Mouse (Mus musculus) left cerebral cortex, postnatal 25 days (tissue): ENCODE measurements around the gene Gp5. TPM values are rescaled to one million over a fixed set of nuclear protein-coding genes. Genes with fewer than 3 reads are reported as not detected.
A peak's percentile ranks its signal among the peaks of the same experiment; 100 is the strongest.

Experiments used
- DNase-seq, 2 experiments: peaks; one replicate each; pipeline ENCODE4 v3.0.0; 2022; ENCODE audit warnings: low spot score in 2 of 2, mixed read lengths in 1 of 2
- intact Hi-C: fragments of 180-260 bp; cut with DNase I; formaldehyde crosslinking; loops from one replicate; pipeline ENCODE4 v1.15.1; 2025
- total RNA-seq, 2 experiments: library from RNA; stranded (reverse); gene quantifications; 2 replicates each; pipeline ENCODE4 v1.2.3; 2021

Gp5 gene
- total RNA-seq, 2 experiments from 2014 or later, result 0.57 to 0.82 TPM

- DNase-seq, result no peak
- intact Hi-C loops, result no loop called here
Measured at GRCm38 (mm10) chr16:30283743-30284337, 26.7 kb downstream of the Gp5 start.

- no peak for DNase-seq
- intact Hi-C loops, result no loop called here
Measured at GRCm38 (mm10) chr16:30282844-30283495, 27.6 kb downstream of the Gp5 start, which contains the start of gene Lrrc15. Gene Lrrc15 (minus strand): TSS chr16:30283256.

- intact Hi-C loops, result no loop called here
- DNase-seq, result no peak
Measured at GRCm38 (mm10) chr16:30280676-30281297, 29.8 kb downstream of the Gp5 start.

DNA sequence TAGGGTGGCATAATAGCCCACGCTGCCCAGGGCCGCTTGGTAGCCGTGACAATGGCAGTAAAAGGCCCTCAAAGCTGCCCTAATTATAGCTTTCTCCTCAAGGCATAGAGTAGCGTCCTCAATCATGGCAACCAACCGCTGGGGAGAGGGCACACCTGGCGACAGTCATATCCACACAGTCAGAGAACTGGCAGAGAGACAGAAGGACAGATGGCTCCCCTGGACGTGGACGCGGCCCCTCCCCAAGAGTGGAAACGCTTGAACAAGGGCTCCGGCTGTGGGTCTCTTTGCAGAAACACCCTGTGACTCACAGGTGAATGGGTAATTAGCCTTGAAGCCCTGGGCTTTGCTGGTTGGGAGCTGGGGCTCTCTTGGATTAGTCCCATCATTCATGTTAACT lies 32.2 kb downstream of the Gp5 start:
- no peak for DNase-seq
- intact Hi-C loops, result no loop called here

DNA sequence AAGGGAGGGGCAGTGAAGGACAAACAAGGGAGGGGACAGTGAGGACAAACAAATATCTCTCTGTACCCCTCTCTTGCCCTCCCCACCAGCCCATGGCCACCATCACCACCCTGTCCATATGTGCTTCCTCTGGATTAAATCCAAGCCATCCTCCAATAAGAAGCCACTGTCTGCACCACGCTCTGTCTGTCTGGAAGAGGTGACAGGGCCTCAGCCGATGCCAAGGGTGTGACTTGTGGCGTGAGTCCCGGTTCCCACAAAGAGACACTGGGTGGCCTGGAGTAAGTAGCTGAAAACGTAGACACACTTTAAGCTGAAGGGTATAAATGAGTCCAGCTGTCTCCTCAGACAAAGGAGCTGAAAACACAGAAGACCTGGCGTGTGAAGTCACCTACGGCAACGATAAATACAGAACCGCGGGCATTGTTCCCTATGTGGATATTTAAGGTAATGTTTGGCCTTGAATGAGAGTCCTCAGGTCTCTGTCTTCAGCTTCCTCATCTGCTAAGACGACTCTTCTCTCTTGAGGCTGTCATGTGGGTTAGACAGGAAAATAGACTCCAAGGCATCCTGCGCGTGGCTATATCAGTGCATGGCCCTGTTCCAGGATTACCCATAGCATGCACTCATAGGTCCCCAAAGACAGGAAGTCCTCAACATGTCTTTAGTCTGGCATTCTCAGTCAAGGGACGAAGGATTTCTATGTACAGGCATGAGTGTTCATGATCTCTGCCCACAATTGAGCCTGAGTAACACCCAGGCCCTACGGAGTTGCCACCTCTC lies 34.8 kb downstream of the Gp5 start:
- intact Hi-C loops, result no loop called here
- no peak for DNase-seq

DNA sequence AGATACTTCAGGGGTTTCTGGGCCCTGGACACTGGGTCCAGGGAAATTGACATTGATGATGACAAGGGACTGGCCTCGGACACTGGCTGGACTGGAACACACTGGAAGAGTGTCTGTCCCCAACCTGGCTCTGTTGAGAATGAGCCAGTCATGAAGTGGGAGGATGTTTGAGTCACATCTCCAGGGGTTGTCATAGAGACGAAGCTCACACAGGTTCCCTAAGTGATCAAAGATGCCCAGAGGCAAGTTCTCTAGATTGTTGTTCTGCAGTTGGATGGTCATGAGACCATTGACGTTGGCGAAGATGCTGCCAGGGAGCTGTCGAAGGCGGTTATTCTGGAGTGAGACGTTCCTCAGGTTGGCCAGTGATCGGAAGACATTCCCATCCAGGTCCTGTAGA lies 37.5 kb downstream of the Gp5 start:
- intact Hi-C loops, result no loop called here
- DNase-seq, result peak in 1 of 2 experiments; percentile 42

DNA sequence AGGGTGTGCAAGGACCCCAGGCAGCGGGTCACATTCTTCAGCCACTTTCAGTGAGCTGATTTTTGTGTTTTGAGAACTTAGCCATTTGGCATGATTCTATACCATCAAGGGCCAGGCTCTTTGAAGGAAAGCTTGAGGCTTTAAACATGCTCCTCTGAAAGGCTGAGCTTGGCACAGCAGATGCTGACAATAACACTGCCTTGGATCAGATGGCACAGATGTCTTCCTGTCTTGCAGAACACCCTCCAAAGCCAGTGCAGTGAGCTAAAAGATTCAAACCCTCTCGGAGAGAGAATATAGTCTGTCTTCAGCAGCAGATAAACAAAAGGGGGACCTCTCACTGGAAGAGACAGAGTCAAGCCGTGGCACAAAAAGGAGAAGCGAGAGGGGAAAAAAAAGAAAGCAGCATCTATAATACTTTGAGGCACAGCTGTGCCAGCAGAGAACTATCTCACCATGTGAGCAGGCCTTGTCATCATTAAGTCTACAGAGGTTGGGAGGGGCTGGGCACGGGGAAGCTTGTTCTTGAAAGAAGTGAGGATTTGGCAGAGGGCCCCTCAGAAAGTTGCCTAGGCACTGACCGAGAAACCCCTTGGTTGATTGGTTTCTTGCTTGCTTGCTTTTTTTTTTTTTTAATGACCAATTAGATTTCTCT lies 38.5 kb downstream of the Gp5 start:
- DNase-seq, result peak; percentile 30 to 46
- intact Hi-C loops, result no loop called here

GRCm38 (mm10) chr16:30271223-30271761 lies 39.3 kb downstream of the Gp5 start:
- intact Hi-C loops, result no loop called here
- no peak for DNase-seq

DNA sequence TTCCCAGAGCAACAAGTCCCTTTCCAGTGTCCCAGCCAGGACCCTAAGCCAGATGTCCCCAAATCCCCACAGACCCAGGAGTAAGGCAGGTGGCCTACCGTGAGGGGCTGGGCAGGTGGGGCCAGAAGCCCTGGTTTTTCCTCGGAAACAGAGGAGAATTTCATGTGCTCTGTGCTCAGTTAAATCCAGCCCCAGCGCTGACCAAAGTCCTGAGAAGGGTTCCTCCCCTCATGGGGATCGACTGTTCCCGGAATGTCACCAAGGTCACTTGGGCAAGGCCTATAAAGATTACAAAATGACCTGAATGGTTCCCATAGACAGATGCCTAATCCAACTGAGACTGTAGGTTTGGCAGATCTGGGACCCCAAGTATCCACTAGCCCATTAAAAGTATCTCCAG lies 43.2 kb downstream of the Gp5 start, which contains the start of gene Cpn2:
TSS of gene Cpn2 (minus strand) at position 141 of the 400 bp plus-strand sequence.
- DNase-seq, result no peak
- intact Hi-C loops, result no loop called here

- no peak for DNase-seq
- intact Hi-C loops, result no loop called here
Measured at GRCm38 (mm10) chr16:30266561-30266960, 44.0 kb downstream of the Gp5 start.

DNA sequence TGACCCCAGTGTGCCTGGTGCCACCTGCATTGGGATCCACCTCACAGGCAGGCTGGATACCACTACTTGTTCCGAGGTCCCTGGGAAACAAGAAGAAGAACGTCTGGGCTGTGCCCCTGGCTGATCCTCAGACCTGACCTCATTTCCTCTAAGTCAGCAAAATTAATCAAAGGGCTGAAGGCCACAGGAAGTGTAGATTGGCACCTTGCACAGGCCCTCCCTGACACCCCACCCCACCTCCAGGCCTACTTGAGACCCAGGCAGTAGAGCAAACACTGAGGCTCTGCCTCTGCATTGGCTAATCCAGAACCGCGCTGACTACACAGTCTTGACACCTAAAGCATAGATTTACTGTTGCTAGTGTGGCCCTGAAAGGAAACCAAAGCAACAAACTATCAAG lies 45.0 kb downstream of the Gp5 start:
- intact Hi-C loops, result no loop called here
- no peak for DNase-seq

DNA sequence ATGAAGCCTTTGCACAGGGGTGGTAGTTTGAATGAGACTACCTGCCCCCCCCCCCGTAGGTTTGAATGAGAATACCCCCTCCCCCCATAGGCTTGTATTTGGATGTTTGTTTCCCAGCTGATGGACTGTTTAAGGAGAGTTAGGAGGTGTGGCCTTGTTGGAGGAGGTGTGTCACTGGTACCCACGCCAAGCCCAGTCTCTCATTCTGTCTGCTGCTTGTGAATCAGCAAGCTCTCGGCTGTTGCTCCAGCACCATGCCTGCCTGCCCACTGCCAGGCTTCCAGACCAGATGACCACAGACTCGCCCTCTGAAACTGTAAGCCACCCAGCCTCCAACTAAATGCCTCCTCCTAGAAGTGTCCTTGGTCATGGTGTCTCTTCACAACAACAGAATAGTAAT lies 47.4 kb downstream of the Gp5 start:
- no peak for DNase-seq
- intact Hi-C loops, result no loop called here

DNA sequence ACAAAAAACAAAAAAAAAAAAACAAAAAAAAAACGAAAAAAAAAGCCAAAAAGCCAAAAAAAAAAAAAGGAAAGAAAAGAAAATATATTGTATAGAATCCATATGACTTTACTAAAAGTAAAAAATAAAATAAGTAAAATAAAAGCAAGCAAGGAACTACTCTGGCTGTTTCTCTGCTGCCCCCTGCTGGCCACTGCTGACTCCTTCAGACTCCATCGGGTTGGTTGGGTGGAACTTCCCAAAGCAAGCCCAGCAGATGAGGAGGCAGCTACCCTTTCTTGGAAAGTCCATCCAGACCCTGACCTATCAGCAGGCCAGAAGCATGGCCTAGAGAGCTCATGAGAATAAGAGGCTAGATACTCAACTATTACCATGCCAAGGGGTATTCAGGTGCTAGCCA lies 47.9 kb downstream of the Gp5 start:
- DNase-seq, result peak; percentile 61 to 73
- intact Hi-C loops, result no loop called here

- intact Hi-C loops, result no loop called here
- no peak for DNase-seq
Measured at GRCm38 (mm10) chr16:30262157-30262556, 48.4 kb downstream of the Gp5 start.

- intact Hi-C loops, result no loop called here
- DNase-seq, result no peak
Measured at GRCm38 (mm10) chr16:30261341-30261740, 49.2 kb downstream of the Gp5 start.

DNA sequence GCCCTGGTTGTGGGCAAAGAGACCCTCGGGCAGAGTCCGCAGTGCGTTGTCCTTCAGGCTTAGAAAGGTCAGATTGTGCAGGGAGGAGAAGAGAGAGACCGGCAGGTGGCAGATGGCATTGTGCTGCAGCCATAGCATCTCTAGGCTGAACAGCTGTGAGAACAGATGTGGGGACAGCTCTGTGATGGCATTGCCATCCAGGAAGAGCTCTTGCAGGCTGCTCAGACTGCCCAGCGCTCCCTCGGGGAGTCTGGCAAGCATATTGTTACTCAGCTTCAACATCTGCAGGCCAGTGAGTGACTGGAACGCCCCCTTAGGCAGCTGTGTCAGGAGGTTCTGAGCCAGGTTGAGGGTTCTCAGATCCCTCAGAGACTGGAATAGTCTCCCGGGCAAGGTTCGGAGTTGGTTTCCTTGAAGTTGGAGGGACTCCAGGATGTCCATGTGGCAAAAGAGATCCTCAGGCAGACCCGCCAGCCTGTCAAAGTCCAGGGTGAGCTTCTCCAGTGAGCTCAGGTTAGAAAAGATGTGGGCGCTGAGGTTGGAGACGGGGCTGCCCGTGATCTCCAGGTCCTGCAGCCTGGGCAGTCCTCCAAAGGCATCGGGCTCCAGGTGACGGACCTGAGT lies 50.5 kb downstream of the Gp5 start:
- intact Hi-C loops, result no loop called here

GRCm38 (mm10) chr16:30259444-30259843 lies 51.1 kb downstream of the Gp5 start:
- intact Hi-C loops, result no loop called here
- no peak for DNase-seq

More for the DNA sequence above, 50.5 kb downstream of the Gp5 start:
- no peak for DNase-seq

DNA sequence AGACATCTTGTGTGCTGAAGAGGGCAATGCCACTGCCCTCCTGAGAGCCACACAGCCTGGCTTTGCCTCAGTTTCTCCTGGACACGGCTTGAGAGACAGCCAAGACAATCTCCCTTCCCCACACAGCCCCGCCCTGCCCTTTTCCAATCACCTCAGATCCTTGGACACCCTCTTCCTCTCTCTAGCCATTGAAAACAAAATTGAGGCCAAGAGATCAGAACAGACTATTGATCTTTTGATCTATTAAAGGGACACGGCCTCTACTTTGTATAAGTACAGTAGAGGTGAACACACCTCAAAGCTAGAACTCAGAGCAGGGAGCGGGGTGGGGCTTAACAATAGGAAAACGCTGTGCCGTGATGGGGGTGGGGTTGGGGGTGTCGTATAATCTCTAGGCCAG lies 52.1 kb downstream of the Gp5 start:
- intact Hi-C loops, result no loop called here
- DNase-seq, result no peak

DNA sequence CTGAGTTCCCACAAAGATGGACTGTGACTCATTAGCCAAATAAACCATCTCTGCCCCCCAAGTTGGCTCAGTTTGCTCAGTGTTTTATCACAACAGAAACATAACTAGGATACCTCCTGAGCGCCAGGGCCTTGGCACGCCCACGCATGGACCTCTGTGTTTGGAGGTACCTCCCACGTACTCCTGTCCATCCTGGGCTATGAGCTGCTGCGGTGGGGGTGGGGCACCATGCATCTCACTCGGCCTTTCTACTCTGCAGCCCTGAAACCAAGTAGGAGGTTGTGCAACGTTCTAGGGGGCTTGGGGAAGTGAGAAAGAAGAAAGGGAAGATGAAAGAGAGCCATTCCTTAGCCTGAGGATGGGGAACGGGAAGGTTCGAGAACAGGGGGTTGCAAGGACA lies 52.9 kb downstream of the Gp5 start:
- intact Hi-C loops, result no loop called here
- no peak for DNase-seq
